Mouse (Mus musculus) spleen, adult 2 months (tissue): ENCODE measurements around the gene Ldah. TPM values are rescaled to one million over a fixed set of nuclear protein-coding genes. Genes with fewer than 3 reads are reported as not detected.

Experiments
- DNase-seq, 2 experiments: peaks; one replicate each; pipeline versions ENCODE4 v3.0.0 to v3.0.0-alpha.2; 2012 to 2021; ENCODE audit warnings: low spot score in 2 of 2, low read depth in 1 of 2
- H3K27ac ChIP-seq: fragments of 200-500 bp; 2 replicates; pipeline ENCODE4 v1.5.1; 2012; ENCODE audit warnings: low read length, inconsistent platforms; ENCODE audit not compliant: insufficient read depth
- H3K27me3 ChIP-seq: fragments of 200-500 bp; 2 replicates; pipeline ENCODE4 v1.6.1; 2012; ENCODE audit warnings: mild to moderate bottlenecking, moderate library complexity, low read length, inconsistent platforms; ENCODE audit not compliant: control insufficient read depth, insufficient read depth
- H3K36me3 ChIP-seq: fragments of 200-500 bp; 2 replicates; pipeline ENCODE4 v1.6.1; 2012; ENCODE audit warnings: mild to moderate bottlenecking, low read length, inconsistent platforms; ENCODE audit not compliant: control insufficient read depth, insufficient read depth
- H3K4me1 ChIP-seq: fragments of 200-500 bp; 2 replicates; pipeline ENCODE4 v1.6.1; 2011; ENCODE audit warnings: inconsistent platforms; ENCODE audit not compliant: control insufficient read depth, insufficient read depth, insufficient read length
- H3K4me3 ChIP-seq: fragments of 200-500 bp; 2 replicates; pipeline ENCODE4 v1.5.1; 2011; ENCODE audit warnings: mild to moderate bottlenecking, inconsistent platforms; ENCODE audit not compliant: insufficient read depth, insufficient read length; ENCODE audit errors: extremely low read depth
- CTCF ChIP-seq: fragments of 200-500 bp; IDR thresholded peaks from 2 replicates; pipeline ENCODE4 v1.5.1; 2011; ENCODE audit warnings: mild to moderate bottlenecking, inconsistent platforms; ENCODE audit not compliant: insufficient read depth, insufficient read length, insufficient replicate concordance; ENCODE audit errors: extremely low read depth
- POLR2A ChIP-seq: fragments of 200-500 bp; IDR thresholded peaks from 2 replicates; pipeline ENCODE4 v1.6.1; 2011; ENCODE audit warnings: low read depth, low read length, inconsistent platforms
- WGBS: fragments of 180-500 bp; shearing (Covaris S2); methylation state at CpG from one replicate; pipeline ENCODE4 v1.1.7; 2018; 5-methylcytosine and 5-hydroxymethylcytosine counted together
- polyA plus RNA-seq: library from polyadenylated mRNA; depleted of rRNA; stranded (reverse); fragments of >200 nt; gene quantifications from 2 replicates; pipeline ENCODE4 v1.2.3, GENCODE M21; 2012; rRNA removed

Ldah gene
- polyA plus RNA-seq, 1 experiment, result 18.7 TPM

- H3K4me3 ChIP-seq, result no peak overlapping the region
- no peak for DNase-seq
- H3K36me3 ChIP-seq, result peaks cover 6% of the 10 kb centered on the region
- no peak overlapping the region for H3K27ac ChIP-seq
- TF ChIP-seq POLR2A, result no peak
- no peaks in the 10 kb centered on the region for H3K27me3 ChIP-seq
- H3K4me1 ChIP-seq, result no peaks in the 10 kb centered on the region
- 94% methylated on average over 8 of the region's 8 CpGs for WGBS
These were observed 125.7 kb downstream of the Ldah start for GRCm38 (mm10) chr12:8333617-8334016.

GRCm38 (mm10) chr12:8334261-8334660, 126.4 kb downstream of the Ldah start:
- Histone ChIP-seq H3K27ac (no peak overlapping the region), H3K4me1 (no peaks in the 10 kb centered on the region), H3K4me3 (no peak overlapping the region), H3K27me3 (no peaks in the 10 kb centered on the region), H3K36me3 (peaks cover 6% of the 10 kb centered on the region)
- TF ChIP-seq POLR2A (no peak), CTCF (no peak)
- 95% methylated on average over 4 of the region's 4 CpGs for WGBS
- no peak for DNase-seq

Other genes starting within 250 kb of the Ldah start
- 0.02 TPM in 1 of 2 replicates, not detected in the other for gene Apob, start 230.5 kb upstream of the Ldah start, polyA plus RNA-seq
- 0.06 TPM in 1 of 2 replicates, not detected in the other for gene Gdf7, start 93.8 kb downstream of the Ldah start, polyA plus RNA-seq
- gene Hs1bp3, start 105.3 kb downstream of the Ldah start, polyA plus RNA-seq, result 10.9 and 11.1 TPM in 2 replicates